Comparison of ENCODE assay signal across 13 mouse cellular contexts in the genomic region with DNA sequence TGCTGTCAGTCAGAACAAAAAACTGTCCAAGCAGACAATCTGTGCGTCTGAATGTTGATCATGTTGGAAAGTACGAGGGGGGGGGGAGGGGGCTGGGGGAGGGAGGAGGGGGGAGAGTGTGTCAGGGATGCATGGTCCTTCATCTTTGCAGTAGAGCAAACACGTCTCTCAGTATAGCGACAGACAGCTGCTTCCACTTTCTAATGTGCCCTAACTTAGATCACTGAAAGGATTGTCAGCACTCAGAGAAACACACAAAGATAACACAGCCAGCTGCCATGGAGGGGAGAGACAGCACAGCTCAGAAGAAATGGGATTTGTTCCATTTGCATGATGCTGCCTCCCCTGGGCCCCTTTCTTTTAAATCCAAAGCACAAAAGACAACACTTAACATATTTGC. TPM values are rescaled to one million over a fixed set of nuclear protein-coding genes. Genes with fewer than 3 reads are reported as not detected.
A peak's percentile ranks its signal among the peaks of the same experiment; 100 is the strongest.
DNase-seq lines count a peak whose midpoint lies in the region; ATAC-seq and TF ChIP-seq lines count a peak whose summit lies in the region.
"Had no signal": no experiment of that assay in that cellular context is flagged by ENCODE, and none has a peak within 500 bp of the region (broad histone marks: within the 10 kb centered on the region; RNA-seq: fewer than 3 reads in every experiment).

No protein-coding gene starts in this region.

- H3K36me3 ChIP-seq in forebrain, embryonic 16.5 days (ENCODE audit: control insufficient read depth, insufficient read depth) = no peaks in the 10 kb centered on the region
- H3K36me3 ChIP-seq in midbrain, embryonic 13.5 days = no peaks in the 10 kb centered on the region

- no peak overlapping the region for H3K4me3 ChIP-seq in forebrain, embryonic 16.5 days (replicated peaks; ENCODE audit: low read length)
- no peak overlapping the region for H3K4me3 ChIP-seq in midbrain, embryonic 13.5 days (replicated peaks)

- TF ChIP-seq CTCF in brain, embryonic 14.5 days (IDR thresholded peaks at IDR 0.05; ENCODE audit: borderline replicate concordance, extremely low read depth, insufficient read depth, insufficient read length) = no peak

- H3K9me3 ChIP-seq in forebrain, embryonic 16.5 days (ENCODE audit: control insufficient read depth, low read length) = no peaks in the 10 kb centered on the region
- H3K9me3 ChIP-seq in midbrain, embryonic 13.5 days = no peaks in the 10 kb centered on the region

- TF ChIP-seq POLR2A in brain, embryonic 14.5 days (IDR thresholded peaks at IDR 0.05; ENCODE audit: borderline replicate concordance, extremely low read depth, insufficient read depth, insufficient read length, poor library complexity, severe bottlenecking) = no peak

- peak; percentile 81 for ATAC-seq in forebrain, embryonic 16.5 days
- ATAC-seq in midbrain, embryonic 13.5 days = peak; percentile 85
- ATAC-seq: intestine, embryonic 16.5 days had no signal

- H3K9ac ChIP-seq in forebrain, embryonic 16.5 days (replicated peaks; ENCODE audit: low read depth, low read length) = no peak overlapping the region
- 0 out of 2 replicates have a peak overlapping the region, but pooled peaks have one; percentile 29 for H3K9ac ChIP-seq in midbrain, embryonic 13.5 days (replicated peaks)

- H3K4me1 ChIP-seq in forebrain, embryonic 16.5 days (replicated peaks; ENCODE audit: control insufficient read depth, insufficient read depth, low read length) = peaks cover 38% of the 10 kb centered on the region
- peaks cover 68% of the 10 kb centered on the region for H3K4me1 ChIP-seq in midbrain, embryonic 13.5 days (replicated peaks)

- H3K27ac ChIP-seq in forebrain, embryonic 16.5 days (ENCODE audit: low read length) = no peak overlapping the region
- peak overlapping the region; percentile 74 for H3K27ac ChIP-seq in midbrain, embryonic 13.5 days

- peaks cover 9% of the 10 kb centered on the region; the same call in 1 of the 2 replicates for H3K27me3 ChIP-seq in forebrain, embryonic 16.5 days (replicated peaks; ENCODE audit: control insufficient read depth, insufficient read depth, low read length)
- no peaks in the 10 kb centered on the region for H3K27me3 ChIP-seq in midbrain, embryonic 13.5 days

- DNase-seq in embryo, embryonic 11 days = peak; percentile 48
- DNase-seq in embryo, embryonic 10.5 days (ENCODE audit: low spot score) = no peak
- DNase-seq in brain, embryonic 14.5 days (ENCODE audit: low read depth) = peak; percentile 90
- no peak for DNase-seq in adrenal gland, postnatal 14 days
- DNase-seq in cerebellum, postnatal 14 days = no peak
- no peak for DNase-seq in layer of hippocampus, postnatal 25 days (ENCODE audit: extremely low spot score in 1 of 2, low spot score in 1 of 2)
- DNase-seq: cerebellum, adult 9-10 months; gastrocnemius, postnatal 36 days; liver; right cerebral cortex, adult 18-20 months had no signal

- WGBS in forebrain, embryonic 16.5 days = 3% methylated on average over 4 of the region's 4 CpGs
- 0% methylated on average over 4 of the region's 4 CpGs for WGBS in midbrain, embryonic 13.5 days

- no peak overlapping the region for H3K4me2 ChIP-seq in forebrain, embryonic 16.5 days (ENCODE audit: low read length)
- H3K4me2 ChIP-seq in midbrain, embryonic 13.5 days (replicated peaks) = peak overlapping the region; percentile 25; the same call in 1 of the 2 replicates

RNA-seq across cellular contexts. Expression of a gene that starts 18.1 kb away (rescaled TPM):
- polyA plus RNA-seq in brain, embryonic 14.5 days (2012; rRNA removed) = 8.8 and 13.7 TPM in 2 replicates
- polyA plus RNA-seq in forebrain, embryonic 16.5 days (2015; fragmentation: Nextera tagmentation; extraction: Ambion mirVana) = 4.0 and 8.3 TPM in 2 replicates
- 22.0 and 25.2 TPM in 2 replicates for polyA plus RNA-seq in midbrain, embryonic 13.5 days (2015; fragmentation: Nextera tagmentation; extraction: Ambion mirVana)
- 3.8 and 5.2 TPM in 2 replicates for total RNA-seq in adrenal gland, postnatal 14 days (2021)
- total RNA-seq in layer of hippocampus, postnatal 25 days (2021) = 1 to 10 TPM in 1 of 2 experiments, under 1 TPM in 1; 0.82 to 1.7 TPM

Comparison
In these comparisons a context has a peak if more than half of its experiments do, and no peak if none do; other contexts are left out.
1. DNase-seq: peak in embryo, embryonic 11 days (single experiment) and brain, embryonic 14.5 days (single experiment); none in embryo, embryonic 10.5 days (single experiment), adrenal gland, postnatal 14 days (single experiment), cerebellum, postnatal 14 days (0 of 2) and layer of hippocampus, postnatal 25 days (0 of 2).